Mouse (Mus musculus): Measurements from ENCODE around the gene Cpn2.

DNA sequence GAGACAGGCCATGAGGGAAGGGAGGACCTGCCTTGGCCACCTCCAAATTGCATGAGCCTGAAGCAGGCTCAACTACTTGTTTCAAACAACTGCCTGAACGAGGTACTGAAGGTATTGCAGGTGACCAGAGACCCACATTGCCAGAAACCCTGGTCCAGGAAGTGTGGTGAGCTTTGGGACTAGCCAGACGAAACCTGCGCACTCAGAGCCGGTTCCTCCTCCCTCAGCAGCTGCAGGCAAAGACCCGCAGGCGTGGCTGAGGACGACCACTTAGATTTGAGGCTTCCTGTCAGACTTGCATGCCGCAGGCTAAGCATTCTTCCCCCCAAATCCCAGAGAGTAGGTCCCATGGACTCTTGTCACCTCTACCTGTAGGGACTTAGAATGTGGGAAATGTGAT is 33.2 kb downstream of the Cpn2 start:
- TF ChIP-seq EP300 (optimal IDR thresholded peaks at IDR 0.05) = no peak
- no peak for TF ChIP-seq CTCF (IDR thresholded peaks at IDR 0.05; ENCODE audit: low read depth)

All from stomach, postnatal 0 days (tissue).